Mouse (Mus musculus): ENCODE measurements around the gene Rnf121. TPM values are rescaled to one million over a fixed set of nuclear protein-coding genes. Genes with fewer than 3 reads are reported as not detected.

Gene Rnf121
- polyA plus RNA-seq, 1 experiment from 2014 or later: 28.9 TPM

Other genes with a start within 250 kb of the Rnf121 start
- gene Phox2a, start 247.2 kb downstream of the Rnf121 start, polyA plus RNA-seq (2014; fragmentation: Nextera tagmentation; extraction: Ambion mirVana): 0.34 and 0.57 TPM in 2 replicates
- gene Inppl1, start 227.2 kb downstream of the Rnf121 start, polyA plus RNA-seq (2014; fragmentation: Nextera tagmentation; extraction: Ambion mirVana): 30.5 and 34.4 TPM in 2 replicates
- 0.50 TPM in 1 of 2 replicates, not detected in the other for gene Folr2, start 208.3 kb downstream of the Rnf121 start, polyA plus RNA-seq (2014; fragmentation: Nextera tagmentation; extraction: Ambion mirVana)
- 85.6 and 92.7 TPM in 2 replicates for gene Anapc15, start 201.8 kb downstream of the Rnf121 start, polyA plus RNA-seq (2014; fragmentation: Nextera tagmentation; extraction: Ambion mirVana)
- 0.91 and 4.9 TPM in 2 replicates for gene Folr1, start 194.7 kb downstream of the Rnf121 start, polyA plus RNA-seq (2014; fragmentation: Nextera tagmentation; extraction: Ambion mirVana)
- 127 and 149 TPM in 2 replicates for gene Lamtor1, start 159.6 kb downstream of the Rnf121 start, polyA plus RNA-seq (2014; fragmentation: Nextera tagmentation; extraction: Ambion mirVana)
- gene Tomt, start 159.1 kb downstream of the Rnf121 start, polyA plus RNA-seq (2014; fragmentation: Nextera tagmentation; extraction: Ambion mirVana): 0.26 and 0.27 TPM in 2 replicates
- 11.0 and 12.1 TPM in 2 replicates for gene Lrrc51, start 131.6 kb downstream of the Rnf121 start, polyA plus RNA-seq (2014; fragmentation: Nextera tagmentation; extraction: Ambion mirVana)
- gene Numa1, start 131.4 kb downstream of the Rnf121 start, polyA plus RNA-seq (2014; fragmentation: Nextera tagmentation; extraction: Ambion mirVana): 107 and 110 TPM in 2 replicates
- 1.6 TPM in 2 replicates for gene Il18bp, start 46.8 kb downstream of the Rnf121 start, polyA plus RNA-seq (2014; fragmentation: Nextera tagmentation; extraction: Ambion mirVana)
- gene Xndc1, start within 50 bp of the Rnf121 start, polyA plus RNA-seq (2014; fragmentation: Nextera tagmentation; extraction: Ambion mirVana): 23.0 and 23.8 TPM in 2 replicates
- 1.4 and 1.9 TPM in 2 replicates for gene Xntrpc, start 244 bp upstream of the Rnf121 start, polyA plus RNA-seq (2014; fragmentation: Nextera tagmentation; extraction: Ambion mirVana)
- not detected in 2 replicates for gene Trpc2, start 17.6 kb upstream of the Rnf121 start, polyA plus RNA-seq (2014; fragmentation: Nextera tagmentation; extraction: Ambion mirVana)
- 0.96 and 1.1 TPM in 2 replicates for gene Art1, start 36.3 kb upstream of the Rnf121 start, polyA plus RNA-seq (2014; fragmentation: Nextera tagmentation; extraction: Ambion mirVana)
- gene Art5, start 44.0 kb upstream of the Rnf121 start, polyA plus RNA-seq (2014; fragmentation: Nextera tagmentation; extraction: Ambion mirVana): 1.7 and 1.9 TPM in 2 replicates
- gene Chrna10, start 51.4 kb upstream of the Rnf121 start, polyA plus RNA-seq (2014; fragmentation: Nextera tagmentation; extraction: Ambion mirVana): not detected in 2 replicates
- gene Nup98, start 144.7 kb upstream of the Rnf121 start, polyA plus RNA-seq (2014; fragmentation: Nextera tagmentation; extraction: Ambion mirVana): 47.9 and 49.0 TPM in 2 replicates
- gene Pgap2, start 144.7 kb upstream of the Rnf121 start, polyA plus RNA-seq (2014; fragmentation: Nextera tagmentation; extraction: Ambion mirVana): 70.1 and 73.5 TPM in 2 replicates
- 48.6 and 51.0 TPM in 2 replicates for gene Rhog, start 190.6 kb upstream of the Rnf121 start, polyA plus RNA-seq (2014; fragmentation: Nextera tagmentation; extraction: Ambion mirVana)
- gene Stim1, start 202.3 kb upstream of the Rnf121 start, polyA plus RNA-seq (2014; fragmentation: Nextera tagmentation; extraction: Ambion mirVana): 10.6 and 11.1 TPM in 2 replicates